Mouse (Mus musculus) E14TG2a.4 (cell line): Measurements from ENCODE around the gene Gm49366.

Source experiments
- CTCF ChIP-seq: conservative IDR thresholded peaks from 2 replicates; pipeline ENCODE4 v1.5.1; 2014; ENCODE audit warnings: low read length
- NANOG ChIP-seq: IDR thresholded peaks from 2 replicates; pipeline ENCODE4 v1.6.1; 2014; ENCODE audit warnings: borderline replicate concordance, low read length, mixed read lengths

- TF ChIP-seq CTCF = 0 out of 2 replicates have a peak, but pooled peaks have one; percentile 4
- TF ChIP-seq NANOG = no peak
Observed at GRCm38 (mm10) chr12:84071696-84072095, 33.0 kb downstream of the Gm49366 start.
